Mouse (Mus musculus): Measurements from ENCODE around the gene Zfp128. TPM values are rescaled to one million over a fixed set of nuclear protein-coding genes. Genes with fewer than 3 reads are reported as not detected.

Gene Zfp128
- polyA plus RNA-seq, 1 experiment: 3.4 TPM

DNA sequence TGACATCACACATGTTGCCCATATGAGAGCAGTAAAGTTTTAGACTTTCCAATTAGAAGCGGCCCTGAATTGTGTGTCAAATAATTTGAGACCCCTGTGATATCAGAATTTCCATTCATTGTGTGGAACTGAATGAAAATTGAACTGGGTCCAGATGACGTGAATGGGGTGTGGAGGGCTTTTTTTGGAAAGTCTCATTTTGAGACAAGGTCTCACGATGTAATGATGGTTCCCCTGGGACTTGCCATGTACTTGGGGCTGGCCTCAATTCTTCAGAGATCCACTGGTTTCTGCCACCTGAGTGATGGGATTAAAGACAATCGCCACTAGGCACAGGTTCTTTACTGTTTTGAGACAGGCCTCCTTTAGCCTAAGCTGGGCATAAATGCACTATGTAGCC is 59.6 kb downstream of the Zfp128 start:
- no peak for TF ChIP-seq CTCF (IDR thresholded peaks at IDR 0.05; ENCODE audit: borderline replicate concordance, insufficient read depth, low read length)
- TF ChIP-seq POLR2A (IDR thresholded peaks at IDR 0.05; ENCODE audit: low read depth, low read length): no peak
- Histone ChIP-seq H3K4me3 (ENCODE audit: insufficient read depth, low read length) (no peak overlapping the region), H3K4me1 (ENCODE audit: control insufficient read depth, insufficient read depth, low read length) (no peaks in the 10 kb centered on the region), H3K27ac (ENCODE audit: insufficient read depth, low read length) (no peak overlapping the region)

Other genes with a start within 250 kb of the Zfp128 start
- not detected in 2 replicates for gene Vmn2r54, start 240.9 kb upstream of the Zfp128 start, polyA plus RNA-seq (2011; ENCODE audit: insufficient read length, low read depth, missing spikeins)
- gene Vmn2r55, start 196.2 kb upstream of the Zfp128 start, polyA plus RNA-seq (2011; ENCODE audit: insufficient read length, low read depth, missing spikeins): not detected in 2 replicates
- gene Vmn2r56, start 146.2 kb upstream of the Zfp128 start, polyA plus RNA-seq (2011; ENCODE audit: insufficient read length, low read depth, missing spikeins): not detected in 2 replicates
- gene Zscan18, start 77.5 kb upstream of the Zfp128 start, polyA plus RNA-seq (2011; ENCODE audit: insufficient read length, low read depth, missing spikeins): 1.5 and 1.9 TPM in 2 replicates
- gene Zfp329, start 62.3 kb upstream of the Zfp128 start, polyA plus RNA-seq (2011; ENCODE audit: insufficient read length, low read depth, missing spikeins): 9.0 and 12.2 TPM in 2 replicates
- 25.6 and 27.3 TPM in 2 replicates for gene Zfp110, start 46.4 kb upstream of the Zfp128 start, polyA plus RNA-seq (2011; ENCODE audit: insufficient read length, low read depth, missing spikeins)
- gene Zscan22, start 16.6 kb downstream of the Zfp128 start, polyA plus RNA-seq (2011; ENCODE audit: insufficient read length, low read depth, missing spikeins): 7.6 and 9.8 TPM in 2 replicates
- 1,341 and 1,449 TPM in 2 replicates for gene Rps5, start 41.1 kb downstream of the Zfp128 start, polyA plus RNA-seq (2011; ENCODE audit: insufficient read length, low read depth, missing spikeins)
- 0.30 and 0.63 TPM in 2 replicates for gene Rnf225, start 46.2 kb downstream of the Zfp128 start, polyA plus RNA-seq (2011; ENCODE audit: insufficient read length, low read depth, missing spikeins)
- gene Zfp324, start 84.7 kb downstream of the Zfp128 start, polyA plus RNA-seq (2011; ENCODE audit: insufficient read length, low read depth, missing spikeins): 5.5 and 6.9 TPM in 2 replicates
- gene Zfp446, start 96.7 kb downstream of the Zfp128 start, polyA plus RNA-seq (2011; ENCODE audit: insufficient read length, low read depth, missing spikeins): 2.4 and 2.8 TPM in 2 replicates
- gene Slc27a5, start 117.0 kb downstream of the Zfp128 start, polyA plus RNA-seq (2011; ENCODE audit: insufficient read length, low read depth, missing spikeins): not detected in 2 replicates
- gene Trim28, start 117.9 kb downstream of the Zfp128 start, polyA plus RNA-seq (2011; ENCODE audit: insufficient read length, low read depth, missing spikeins): 352 and 453 TPM in 2 replicates
- gene Zbtb45, start 128.9 kb downstream of the Zfp128 start, polyA plus RNA-seq (2011; ENCODE audit: insufficient read length, low read depth, missing spikeins): 14.2 and 16.9 TPM in 2 replicates
- gene Chmp2a, start 153.6 kb downstream of the Zfp128 start, polyA plus RNA-seq (2011; ENCODE audit: insufficient read length, low read depth, missing spikeins): 85.6 and 98.6 TPM in 2 replicates
- 273 and 288 TPM in 2 replicates for gene Ube2m, start 157.1 kb downstream of the Zfp128 start, polyA plus RNA-seq (2011; ENCODE audit: insufficient read length, low read depth, missing spikeins)
- gene Mzf1, start 173.6 kb downstream of the Zfp128 start, polyA plus RNA-seq (2011; ENCODE audit: insufficient read length, low read depth, missing spikeins): 0.80 and 1.0 TPM in 2 replicates
- not detected in 2 replicates for gene Vmn1r85, start 214.0 kb downstream of the Zfp128 start, polyA plus RNA-seq (2011; ENCODE audit: insufficient read length, low read depth, missing spikeins)
- not detected in 2 replicates for gene Vmn1r86, start 238.7 kb downstream of the Zfp128 start, polyA plus RNA-seq (2011; ENCODE audit: insufficient read length, low read depth, missing spikeins)

Measured in embryonic fibroblast, embryonic 13.5 days (primary cell).